Mouse (Mus musculus) liver, embryonic 14.5 days (tissue): ENCODE results near the gene Adamts4.

ENCODE experiments used
- CTCF ChIP-seq: IDR thresholded peaks from 2 replicates; pipeline ENCODE4 v1.5.1; 2016; ENCODE audit warnings: antibody characterized with exemption, low read depth, control low read depth
- EP300 ChIP-seq: IDR thresholded peaks from 2 replicates; pipeline ENCODE4 v1.6.1; 2016; ENCODE audit warnings: antibody characterized with exemption, low read depth

- TF ChIP-seq CTCF (no peak), EP300 (no peak)
These were observed 43.1 kb downstream of the Adamts4 start for GRCm38 (mm10) chr1:171293351-171293750.
